11 mouse cellular contexts compared by ENCODE assay signal in the genomic region with DNA sequence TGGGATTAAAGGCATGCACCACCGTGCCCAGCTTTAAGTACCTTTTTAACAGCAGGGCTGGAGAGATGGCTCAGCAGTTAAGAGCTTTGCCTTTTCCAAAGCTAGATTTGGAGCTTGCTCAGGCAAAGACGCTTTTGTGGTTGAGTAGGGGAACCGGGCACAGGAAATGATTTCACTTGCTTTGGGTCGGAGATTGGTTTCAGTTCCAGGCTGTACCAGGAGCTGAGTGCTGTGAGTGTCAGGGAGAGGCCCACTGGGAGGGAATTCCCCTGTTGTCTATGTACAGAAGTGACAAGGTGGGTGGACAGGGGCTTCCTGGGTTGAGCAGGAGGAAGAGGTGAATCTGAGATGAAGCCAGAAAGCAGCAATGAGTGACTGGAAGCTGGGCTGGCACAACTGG. TPM values are rescaled to one million over a fixed set of nuclear protein-coding genes. Genes with fewer than 3 reads are reported as not detected.
A peak's percentile ranks its signal among the peaks of the same experiment; 100 is the strongest.
DNase-seq lines count a peak whose midpoint lies in the region; ATAC-seq and TF ChIP-seq lines count a peak whose summit lies in the region.
"Had no signal": no experiment of that assay in that cellular context is flagged by ENCODE, and none has a peak within 500 bp of the region (broad histone marks: within the 10 kb centered on the region; RNA-seq: fewer than 3 reads in every experiment).

No protein-coding gene starts in this region.

- no peaks in the 10 kb centered on the region for H3K9me3 ChIP-seq in kidney, embryonic 14.5 days (ENCODE audit: control insufficient read depth, low read length)
- no peaks in the 10 kb centered on the region for H3K9me3 ChIP-seq in CH12.LX (replicated peaks; ENCODE audit: low read length)

- no peak overlapping the region for H3K4me2 ChIP-seq in kidney, embryonic 14.5 days (replicated peaks; ENCODE audit: low read depth, low read length)
- H3K4me2 ChIP-seq in CH12.LX (ENCODE audit: insufficient read depth, low read depth, poor library complexity, severe bottlenecking) = peak overlapping the region; percentile 31

- no peaks in the 10 kb centered on the region for H3K36me3 ChIP-seq in kidney, embryonic 14.5 days (ENCODE audit: control insufficient read depth, insufficient read depth, low read length)
- no peaks in the 10 kb centered on the region for H3K36me3 ChIP-seq in CH12.LX (replicated peaks in 1 of 2; ENCODE audit: control insufficient read depth in 1 of 2, insufficient read depth in 1 of 2, low read length in 1 of 2)

- WGBS in kidney, embryonic 14.5 days = 65% methylated on average over 4 of the region's 4 CpGs

- peak; percentile 99 for TF ChIP-seq EP300 in CH12.LX (IDR thresholded peaks at IDR 0.05; ENCODE audit: low read length)

- dilution Hi-C loops in CH12.LX (cut with MboI; ENCODE audit: extremely low pct_ligation_motif_present, extremely low pct_unique_long_range_greater_than_20kb, low sequenced_read_pairs) = no loop called here

- H3K27me3 ChIP-seq in kidney, embryonic 14.5 days (ENCODE audit: control insufficient read depth, insufficient read depth, low read length) = no peaks in the 10 kb centered on the region
- peaks cover 25% of the 10 kb centered on the region for H3K27me3 ChIP-seq in CH12.LX (replicated peaks)
- H3K27me3 ChIP-seq: Patski had no signal

- in situ Hi-C loops in CH12.LX (cut with MboI; ENCODE audit: low pct_ligation_motif_present, low pct_unique_long_range_greater_than_20kb, low sequenced_read_pairs) = no loop called here

- H3K4me1 ChIP-seq in kidney, embryonic 14.5 days (ENCODE audit: control insufficient read depth, insufficient read depth, low read length) = peaks cover 7% of the 10 kb centered on the region; the same call in 1 of the 2 replicates
- peaks cover 54 to 95% of the 10 kb centered on the region in 2 experiments for H3K4me1 ChIP-seq in CH12.LX (ENCODE audit: control insufficient read depth in 1 of 2, insufficient read depth in 2 of 2)

- TF ChIP-seq RAD21 in CH12.LX (IDR thresholded peaks at IDR 0.05; ENCODE audit: low read depth, low read length) = peak; percentile 13; the same call in 1 of the 2 replicates

- TF ChIP-seq CTCF in CH12.LX (conservative IDR thresholded peaks at IDR 0.05 in 1 of 2, IDR thresholded peaks at IDR 0.05 in 1 of 2; ENCODE audit: low read depth in 2 of 2, low read length in 2 of 2) = no peak

- ATAC-seq in kidney, embryonic 14.5 days (ENCODE audit: low FRiP score, low TSS enrichment) = no peak
- peak; percentile 95 for ATAC-seq in megakaryocyte, adult 5-6 weeks (ENCODE audit: poor library complexity, severe bottlenecking)
- ATAC-seq in frontal cortex, adult (ENCODE audit: low TSS enrichment) = no peak
- no peak for ATAC-seq in megakaryocyte-erythroid progenitor cell, adult 5-6 weeks (replicated peaks; ENCODE audit: low FRiP score, low TSS enrichment, poor library complexity, severe bottlenecking)
- ATAC-seq: hindbrain, embryonic 16.5 days; Patski had no signal

- no peaks in the 10 kb centered on the region for H3K79me2 ChIP-seq in CH12.LX (replicated peaks; ENCODE audit: control insufficient read depth, extremely low read depth, insufficient read depth, poor library complexity, severe bottlenecking)

- TF ChIP-seq POLR2A in CH12.LX (IDR thresholded peaks at IDR 0.05; ENCODE audit: low read depth, low read length) = no peak; the same call in 1 of the 2 replicates

- H3K9ac ChIP-seq in kidney, embryonic 14.5 days (ENCODE audit: low read depth, low read length) = no peak overlapping the region
- no peak overlapping the region for H3K9ac ChIP-seq in CH12.LX (ENCODE audit: insufficient read depth, low read depth)
- H3K9ac ChIP-seq: liver, embryonic 14.5 days had no signal

- DNase-seq in kidney, adult 9 months = peak; percentile 53
- DNase-seq in 416B (ENCODE audit: low read depth) (peak; percentile 86), CH12.LX (ENCODE audit: extremely low read depth) (peak; percentile 98)
- DNase-seq in testis, postnatal 14 days (ENCODE audit: low spot score) = no peak

- H3K27ac ChIP-seq in kidney, embryonic 14.5 days (ENCODE audit: low read depth, low read length) = no peak overlapping the region
- H3K27ac ChIP-seq in CH12.LX (ENCODE audit: insufficient read depth, low read depth) = no peak overlapping the region
- H3K27ac ChIP-seq: liver, embryonic 14.5 days had no signal

- H3K4me3 ChIP-seq in kidney, embryonic 14.5 days (ENCODE audit: low read length) = no peak overlapping the region
- H3K4me3 ChIP-seq in CH12.LX (replicated peaks in 1 of 3; ENCODE audit: low read depth in 2 of 3, low read length in 2 of 3, poor library complexity in 1 of 3) = no peak overlapping the region

TF ChIP-seq in CH12.LX, 34 proteins besides CTCF, POLR2A, EP300 and RAD21:
- TF ChIP-seq CHD2 (IDR thresholded peaks at IDR 0.05; ENCODE audit: low read length) = peak; percentile 94
- TF ChIP-seq USF2 (conservative IDR thresholded peaks at IDR 0.05; ENCODE audit: low read depth, low read length) = no peak
- TF ChIP-seq MYC (IDR thresholded peaks at IDR 0.05; ENCODE audit: low read depth, low read length) = peak; percentile 81
- TF ChIP-seq SIN3A (IDR thresholded peaks at IDR 0.05; ENCODE audit: low read length) = peak; percentile 94
- peak; percentile 80 for TF ChIP-seq ELF1 (IDR thresholded peaks at IDR 0.05; ENCODE audit: low read depth, low read length)
- TF ChIP-seq JUN (IDR thresholded peaks at IDR 0.05; ENCODE audit: insufficient read depth, low read depth, low read length) = peak; percentile 96
- TF ChIP-seq POLR2AphosphoS2 (IDR thresholded peaks at IDR 0.05; ENCODE audit: low read depth, low read length) = peak; percentile 36; the same call in 1 of the 2 replicates
- TF ChIP-seq SMC3 (IDR thresholded peaks at IDR 0.05; ENCODE audit: low read depth, low read length) = peak; percentile 40; the same call in 1 of the 2 replicates
- no peak; the same call in none of the 2 replicates for TF ChIP-seq ZNF384 (IDR thresholded peaks at IDR 0.05; ENCODE audit: low read depth, low read length)
- peak; percentile 53 for TF ChIP-seq HCFC1 (IDR thresholded peaks at IDR 0.05; ENCODE audit: low read depth, low read length)
- peak; percentile 93 for TF ChIP-seq BHLHE40 (IDR thresholded peaks at IDR 0.05; ENCODE audit: low read depth, low read length)
- TF ChIP-seq ZMIZ1 (IDR thresholded peaks at IDR 0.05; ENCODE audit: low read depth, low read length) = peak; percentile 76
- peak; percentile 100 for TF ChIP-seq RCOR1 (conservative IDR thresholded peaks at IDR 0.05; ENCODE audit: low read depth, low read length)
- TF ChIP-seq TCF12 (IDR thresholded peaks at IDR 0.05; ENCODE audit: low read depth, low read length) = peak; percentile 93
- TF ChIP-seq MEF2A (IDR thresholded peaks at IDR 0.05; ENCODE audit: borderline replicate concordance, low read depth, low read length) = peak; percentile 97
- TF ChIP-seq MXI1 (IDR thresholded peaks at IDR 0.05; ENCODE audit: low read depth, low read length) = no peak
- TF ChIP-seq MAFK (IDR thresholded peaks at IDR 0.05; ENCODE audit: insufficient replicate concordance, low read length) = peak; percentile 97
- peak; percentile 91 for TF ChIP-seq JUND (conservative IDR thresholded peaks at IDR 0.05; ENCODE audit: low read depth, low read length)
- peak; percentile 52; the same call in 1 of the 2 replicates for TF ChIP-seq UBTF (IDR thresholded peaks at IDR 0.05; ENCODE audit: low read depth, low read length)
- no peak for TF ChIP-seq PAX5 (IDR thresholded peaks at IDR 0.05; ENCODE audit: low read length)
- peak; percentile 72 for TF ChIP-seq MAX (IDR thresholded peaks at IDR 0.05; ENCODE audit: low read length)
- TF ChIP-seq USF1 (IDR thresholded peaks at IDR 0.05; ENCODE audit: low read depth, low read length) = no peak
- TF ChIP-seq CHD1 (IDR thresholded peaks at IDR 0.05; ENCODE audit: low read depth, low read length) = no peak
- TF ChIP-seq TBP (conservative IDR thresholded peaks at IDR 0.05; ENCODE audit: low read depth, low read length) = no peak
- peak; percentile 100 for TF ChIP-seq IRF4 (IDR thresholded peaks at IDR 0.05; ENCODE audit: low read depth, low read length)
- peak; percentile 95 for TF ChIP-seq MAZ (IDR thresholded peaks at IDR 0.05; ENCODE audit: low read depth, low read length)
- TF ChIP-seq NELFE (IDR thresholded peaks at IDR 0.05; ENCODE audit: low read depth, low read length) = 0 out of 2 replicates have a peak, but pooled peaks have one; percentile 48
- TF ChIP-seq NRF1 (IDR thresholded peaks at IDR 0.05; ENCODE audit: low read depth, low read length) = peak; percentile 51; the same call in 1 of the 2 replicates
- TF ChIP-seq ZKSCAN1 (IDR thresholded peaks at IDR 0.05; ENCODE audit: borderline replicate concordance, low read depth, low read length) = no peak
- peak; percentile 98 for TF ChIP-seq ETS1 (conservative IDR thresholded peaks at IDR 0.05; ENCODE audit: low read depth, low read length)
- TF ChIP-seq KAT2A (IDR thresholded peaks at IDR 0.05; ENCODE audit: insufficient replicate concordance, low read length) = 0 out of 2 replicates have a peak, but pooled peaks have one; percentile 64

RNA-seq across cellular contexts. Expression of a gene that starts 9.5 kb away (rescaled TPM):
- 13.2 and 17.0 TPM in 2 replicates for polyA plus RNA-seq in kidney, embryonic 14.5 days (2014; fragmentation: Nextera tagmentation; extraction: Ambion mirVana)
- total RNA-seq in CH12.LX (2012; rRNA removed) (0.34 and 0.47 TPM in 2 replicates), CH12.LX (2014; rRNA removed) (0.18 and 0.20 TPM in 2 replicates)
- 0.51 and 0.76 TPM in 2 replicates for polyA plus RNA-seq in CH12.LX (2012; ENCODE audit: insufficient read length, low read depth)
- total RNA-seq in megakaryocyte, adult 5-6 weeks (2015) = 0.67 and 0.73 TPM in 2 replicates
- total RNA-seq in megakaryocyte, adult 5-6 weeks (2017) = 1.3 and 2.2 TPM in 2 replicates
- 1.7 and 2.3 TPM in 2 replicates for total RNA-seq in megakaryocyte-erythroid progenitor cell, adult 5-6 weeks (2014; fragmentation: Nextera tagmentation)
- total RNA-seq in megakaryocyte-erythroid progenitor cell, adult 5-6 weeks (2017) = 0.19 and 2.8 TPM in 2 replicates

RNA-seq across cellular contexts. Expression of a gene that starts 39.3 kb away (rescaled TPM):
- polyA plus RNA-seq in kidney, embryonic 14.5 days (2014; fragmentation: Nextera tagmentation; extraction: Ambion mirVana) = 39.4 and 50.7 TPM in 2 replicates
- total RNA-seq in CH12.LX (2012; rRNA removed) (5.6 and 7.4 TPM in 2 replicates), CH12.LX (2014; rRNA removed) (8.3 and 9.8 TPM in 2 replicates)
- 10.1 and 11.4 TPM in 2 replicates for polyA plus RNA-seq in CH12.LX (2012; ENCODE audit: insufficient read length, low read depth)
- total RNA-seq in megakaryocyte, adult 5-6 weeks (2015) = 46.4 and 55.3 TPM in 2 replicates
- total RNA-seq in megakaryocyte, adult 5-6 weeks (2017) = 22.6 and 25.0 TPM in 2 replicates
- 30.9 and 35.9 TPM in 2 replicates for total RNA-seq in megakaryocyte-erythroid progenitor cell, adult 5-6 weeks (2014; fragmentation: Nextera tagmentation)
- total RNA-seq in megakaryocyte-erythroid progenitor cell, adult 5-6 weeks (2017) = 14.2 and 24.7 TPM in 2 replicates
